Mouse (Mus musculus): Measurements from ENCODE around the gene Slc1a2. TPM values are rescaled to one million over a fixed set of nuclear protein-coding genes. Genes with fewer than 3 reads are reported as not detected.

Gene Slc1a2
- total and polyA plus RNA-seq, 3 experiments, result 1.3 to 1.6 (median 1.3) TPM

- H3K36me3 ChIP-seq (replicated peaks in 1 of 2; ENCODE audit: control insufficient read depth in 1 of 2, insufficient read depth in 1 of 2, low read length in 1 of 2), result no peaks in the 10 kb centered on the region
- in situ Hi-C loops (cut with MboI; ENCODE audit: low pct_ligation_motif_present, low pct_unique_long_range_greater_than_20kb, low sequenced_read_pairs), result no loop called here
- H3K4me1 ChIP-seq (ENCODE audit: control insufficient read depth in 1 of 2, insufficient read depth in 2 of 2), result no peaks in the 10 kb centered on the region
- H3K79me2 ChIP-seq (replicated peaks; ENCODE audit: control insufficient read depth, extremely low read depth, insufficient read depth, poor library complexity, severe bottlenecking), result no peaks in the 10 kb centered on the region
- TF ChIP-seq RCOR1 (conservative IDR thresholded peaks at IDR 0.05; ENCODE audit: low read depth, low read length) (no peak), HCFC1 (IDR thresholded peaks at IDR 0.05; ENCODE audit: low read depth, low read length) (no peak)
- H3K9ac ChIP-seq (ENCODE audit: insufficient read depth, low read depth), result no peak overlapping the region
- H3K27me3 ChIP-seq (replicated peaks), result peaks cover 2% of the 10 kb centered on the region
- H3K9me3 ChIP-seq (replicated peaks; ENCODE audit: low read length), result no peaks in the 10 kb centered on the region
- dilution Hi-C loops (cut with MboI; ENCODE audit: extremely low pct_ligation_motif_present, extremely low pct_unique_long_range_greater_than_20kb, low sequenced_read_pairs), result no loop called here
- DNase-seq (ENCODE audit: extremely low read depth), result no peak
- H3K4me2 ChIP-seq (ENCODE audit: insufficient read depth, low read depth, poor library complexity, severe bottlenecking), result no peak overlapping the region
- no peak overlapping the region for H3K27ac ChIP-seq (ENCODE audit: insufficient read depth, low read depth)
- H3K4me3 ChIP-seq (replicated peaks in 1 of 3; ENCODE audit: low read depth in 2 of 3, low read length in 2 of 3, poor library complexity in 1 of 3), result no peak overlapping the region
Measured at GRCm38 (mm10) chr2:102622176-102622575, 36.3 kb upstream of the Slc1a2 start.

GRCm38 (mm10) chr2:102622943-102623342 is 35.5 kb upstream of the Slc1a2 start:
- no peaks in the 10 kb centered on the region for H3K9me3 ChIP-seq (replicated peaks; ENCODE audit: low read length)
- H3K79me2 ChIP-seq (replicated peaks; ENCODE audit: control insufficient read depth, extremely low read depth, insufficient read depth, poor library complexity, severe bottlenecking), result no peaks in the 10 kb centered on the region
- H3K4me2 ChIP-seq (ENCODE audit: insufficient read depth, low read depth, poor library complexity, severe bottlenecking), result no peak overlapping the region
- TF ChIP-seq JUND (conservative IDR thresholded peaks at IDR 0.05; ENCODE audit: low read depth, low read length) (no peak), ZC3H11A (IDR thresholded peaks at IDR 0.05; ENCODE audit: low read depth, low read length) (no peak), GABPA (IDR thresholded peaks at IDR 0.05; ENCODE audit: insufficient replicate concordance, low read depth, low read length) (no peak), NRF1 (IDR thresholded peaks at IDR 0.05; ENCODE audit: low read depth, low read length) (no peak), ZKSCAN1 (IDR thresholded peaks at IDR 0.05; ENCODE audit: borderline replicate concordance, low read depth, low read length) (no peak), TCF12 (IDR thresholded peaks at IDR 0.05; ENCODE audit: low read depth, low read length) (no peak), KAT2A (IDR thresholded peaks at IDR 0.05; ENCODE audit: insufficient replicate concordance, low read length) (no peak), MXI1 (IDR thresholded peaks at IDR 0.05; ENCODE audit: low read depth, low read length) (no peak), MEF2A (IDR thresholded peaks at IDR 0.05; ENCODE audit: borderline replicate concordance, low read depth, low read length) (no peak), SMC3 (IDR thresholded peaks at IDR 0.05; ENCODE audit: low read depth, low read length) (no peak), HCFC1 (IDR thresholded peaks at IDR 0.05; ENCODE audit: low read depth, low read length) (no peak), POLR2AphosphoS2 (IDR thresholded peaks at IDR 0.05; ENCODE audit: low read depth, low read length) (no peak), ZNF384 (IDR thresholded peaks at IDR 0.05; ENCODE audit: low read depth, low read length) (no peak), CHD2 (IDR thresholded peaks at IDR 0.05; ENCODE audit: low read length) (no peak), ELF1 (IDR thresholded peaks at IDR 0.05; ENCODE audit: low read depth, low read length) (no peak), CHD1 (IDR thresholded peaks at IDR 0.05; ENCODE audit: low read depth, low read length) (no peak)
- no peak for DNase-seq (ENCODE audit: extremely low read depth)
- no peaks in the 10 kb centered on the region for H3K4me1 ChIP-seq (ENCODE audit: control insufficient read depth in 1 of 2, insufficient read depth in 2 of 2)
- no peak overlapping the region for H3K9ac ChIP-seq (ENCODE audit: insufficient read depth, low read depth)
- no peak overlapping the region for H3K27ac ChIP-seq (ENCODE audit: insufficient read depth, low read depth)
- dilution Hi-C loops (cut with MboI; ENCODE audit: extremely low pct_ligation_motif_present, extremely low pct_unique_long_range_greater_than_20kb, low sequenced_read_pairs), result no loop called here
- in situ Hi-C loops (cut with MboI; ENCODE audit: low pct_ligation_motif_present, low pct_unique_long_range_greater_than_20kb, low sequenced_read_pairs), result no loop called here
- H3K4me3 ChIP-seq (replicated peaks in 1 of 3; ENCODE audit: low read depth in 2 of 3, low read length in 2 of 3, poor library complexity in 1 of 3), result no peak overlapping the region
- H3K27me3 ChIP-seq (replicated peaks), result peaks cover 2% of the 10 kb centered on the region
- no peaks in the 10 kb centered on the region for H3K36me3 ChIP-seq (replicated peaks in 1 of 2; ENCODE audit: control insufficient read depth in 1 of 2, insufficient read depth in 1 of 2, low read length in 1 of 2)
